Mouse (Mus musculus): ENCODE data around the gene Rps19. TPM values are rescaled to one million over a fixed set of nuclear protein-coding genes. Genes with fewer than 3 reads are reported as not detected.
"Not testable (repeated sequence)": the region's sequence is repeated elsewhere in the genome, so short reads cannot be mapped to it uniquely, and the experiment has no call there.

The Rps19 gene
- polyA plus RNA-seq, 1 experiment from 2014 or later = 1,002 TPM

GRCm38 (mm10) chr7:24885468-24886307 lies 1.5 kb downstream of the Rps19 start:
- Histone ChIP-seq H3K27ac (ENCODE audit: low read length) (peak overlapping the region; percentile 98), H3K4me2 (ENCODE audit: low read depth, low read length) (peak overlapping the region; percentile 77), H3K9me3 (replicated peaks; ENCODE audit: control insufficient read depth, low read length) (no peaks in the 10 kb centered on the region), H3K4me1 (ENCODE audit: control insufficient read depth, low read depth, low read length) (peaks cover 34% of the 10 kb centered on the region), H3K4me3 (ENCODE audit: low read depth, low read length) (peak overlapping the region; percentile 79), H3K9ac (ENCODE audit: low read depth, low read length) (peak overlapping the region; percentile 91), H3K27me3 (ENCODE audit: control insufficient read depth, insufficient read depth, low read depth, low read length) (no peaks in the 10 kb centered on the region), H3K36me3 (ENCODE audit: control insufficient read depth, insufficient read depth) (peaks cover 42% of the 10 kb centered on the region)
- WGBS (ENCODE audit: insufficient replicate concordance) = 10% methylated on average over 12 of the region's 12 CpGs
- no peak for ATAC-seq (ENCODE audit: low read depth)

GRCm38 (mm10) chr7:24886308-24886633 lies 2.1 kb downstream of the Rps19 start:
- peaks cover 42% of the 10 kb centered on the region for H3K36me3 ChIP-seq (ENCODE audit: control insufficient read depth, insufficient read depth)
- peaks cover 34% of the 10 kb centered on the region for H3K4me1 ChIP-seq (ENCODE audit: control insufficient read depth, low read depth, low read length)

GRCm38 (mm10) chr7:24887096-24887495 lies 2.9 kb downstream of the Rps19 start:
- WGBS (ENCODE audit: insufficient replicate concordance) = 54% methylated on average over 4 of the region's 4 CpGs
- H3K4me1 ChIP-seq (ENCODE audit: control insufficient read depth, low read depth, low read length) = peaks cover 34% of the 10 kb centered on the region
- H3K27ac ChIP-seq (ENCODE audit: low read length) = peak overlapping the region; percentile 1; the same call in 1 of the 2 replicates
- ATAC-seq (ENCODE audit: low read depth) = no peak
- H3K4me2 ChIP-seq (ENCODE audit: low read depth, low read length) = peak overlapping the region; percentile 77
- H3K9ac ChIP-seq (ENCODE audit: low read depth, low read length) = peak overlapping the region; percentile 1; the same call in 1 of the 2 replicates
- H3K36me3 ChIP-seq (ENCODE audit: control insufficient read depth, insufficient read depth) = peaks cover 42% of the 10 kb centered on the region
- no peaks in the 10 kb centered on the region for H3K9me3 ChIP-seq (replicated peaks; ENCODE audit: control insufficient read depth, low read length)
- H3K4me3 ChIP-seq (ENCODE audit: low read depth, low read length) = 0 out of 2 replicates have a peak overlapping the region, but pooled peaks have one; percentile 12
- no peaks in the 10 kb centered on the region for H3K27me3 ChIP-seq (ENCODE audit: control insufficient read depth, insufficient read depth, low read depth, low read length)

More at GRCm38 (mm10) chr7:24886308-24886633, 2.1 kb downstream of the Rps19 start:
- peak overlapping the region; percentile 98 for H3K27ac ChIP-seq (ENCODE audit: low read length)
- ATAC-seq (ENCODE audit: low read depth) = no peak
- peak overlapping the region; percentile 77 for H3K4me2 ChIP-seq (ENCODE audit: low read depth, low read length)
- H3K9ac ChIP-seq (ENCODE audit: low read depth, low read length) = peak overlapping the region; percentile 91
- 22% methylated on average over 4 of the region's 4 CpGs for WGBS (ENCODE audit: insufficient replicate concordance)
- H3K27me3 ChIP-seq (ENCODE audit: control insufficient read depth, insufficient read depth, low read depth, low read length) = no peaks in the 10 kb centered on the region
- no peaks in the 10 kb centered on the region for H3K9me3 ChIP-seq (replicated peaks; ENCODE audit: control insufficient read depth, low read length)
- peak overlapping the region; percentile 79 for H3K4me3 ChIP-seq (ENCODE audit: low read depth, low read length)

- no peaks in the 10 kb centered on the region for H3K9me3 ChIP-seq (replicated peaks; ENCODE audit: control insufficient read depth, low read length)
- WGBS (ENCODE audit: insufficient replicate concordance) = 73% methylated on average over 6 of the region's 6 CpGs
- ATAC-seq (ENCODE audit: low read depth) = no peak
- no peak overlapping the region for H3K27ac ChIP-seq (ENCODE audit: low read length)
- H3K4me3 ChIP-seq (ENCODE audit: low read depth, low read length) = no peak overlapping the region
- peaks cover 42% of the 10 kb centered on the region for H3K36me3 ChIP-seq (ENCODE audit: control insufficient read depth, insufficient read depth)
- H3K27me3 ChIP-seq (ENCODE audit: control insufficient read depth, insufficient read depth, low read depth, low read length) = no peaks in the 10 kb centered on the region
- no peak overlapping the region for H3K4me2 ChIP-seq (ENCODE audit: low read depth, low read length)
- peaks cover 27% of the 10 kb centered on the region for H3K4me1 ChIP-seq (ENCODE audit: control insufficient read depth, low read depth, low read length)
- H3K9ac ChIP-seq (ENCODE audit: low read depth, low read length) = no peak overlapping the region
These were observed 5.5 kb downstream of the Rps19 start for GRCm38 (mm10) chr7:24889431-24890220.

- Histone ChIP-seq H3K27me3 (ENCODE audit: control insufficient read depth, insufficient read depth, low read depth, low read length) (no peaks in the 10 kb centered on the region), H3K9ac (ENCODE audit: low read depth, low read length) (no peak overlapping the region), H3K4me1 (ENCODE audit: control insufficient read depth, low read depth, low read length) (peaks cover 25% of the 10 kb centered on the region), H3K36me3 (ENCODE audit: control insufficient read depth, insufficient read depth) (peaks cover 42% of the 10 kb centered on the region), H3K4me2 (ENCODE audit: low read depth, low read length) (no peak overlapping the region), H3K9me3 (replicated peaks; ENCODE audit: control insufficient read depth, low read length) (no peaks in the 10 kb centered on the region), H3K4me3 (ENCODE audit: low read depth, low read length) (no peak overlapping the region), H3K27ac (ENCODE audit: low read length) (no peak overlapping the region)
- ATAC-seq (ENCODE audit: low read depth) = peak; percentile 48
- 18% methylated on average over 10 of the region's 10 CpGs for WGBS (ENCODE audit: insufficient replicate concordance)
These were observed 6.4 kb downstream of the Rps19 start for GRCm38 (mm10) chr7:24890281-24891216.

GRCm38 (mm10) chr7:24891241-24892124 lies 7.3 kb downstream of the Rps19 start:
- WGBS (ENCODE audit: insufficient replicate concordance) = 56% methylated on average over 3 of the region's 3 CpGs
- Histone ChIP-seq H3K4me1 (ENCODE audit: control insufficient read depth, low read depth, low read length) (peaks cover 15% of the 10 kb centered on the region), H3K36me3 (ENCODE audit: control insufficient read depth, insufficient read depth) (peaks cover 37% of the 10 kb centered on the region), H3K9me3 (replicated peaks; ENCODE audit: control insufficient read depth, low read length) (no peaks in the 10 kb centered on the region), H3K27me3 (ENCODE audit: control insufficient read depth, insufficient read depth, low read depth, low read length) (no peaks in the 10 kb centered on the region), H3K9ac (ENCODE audit: low read depth, low read length) (no peak overlapping the region), H3K27ac (ENCODE audit: low read length) (no peak overlapping the region), H3K4me2 (ENCODE audit: low read depth, low read length) (no peak overlapping the region), H3K4me3 (ENCODE audit: low read depth, low read length) (no peak overlapping the region)
- no peak for ATAC-seq (ENCODE audit: low read depth)

- Histone ChIP-seq H3K27me3 (ENCODE audit: control insufficient read depth, insufficient read depth, low read depth, low read length) (no peaks in the 10 kb centered on the region), H3K9ac (ENCODE audit: low read depth, low read length) (no peak overlapping the region), H3K4me2 (ENCODE audit: low read depth, low read length) (no peak overlapping the region), H3K9me3 (replicated peaks; ENCODE audit: control insufficient read depth, low read length) (no peaks in the 10 kb centered on the region), H3K27ac (ENCODE audit: low read length) (no peak overlapping the region), H3K4me3 (ENCODE audit: low read depth, low read length) (no peak overlapping the region), H3K36me3 (ENCODE audit: control insufficient read depth, insufficient read depth) (peaks cover 32% of the 10 kb centered on the region), H3K4me1 (ENCODE audit: control insufficient read depth, low read depth, low read length) (peaks cover 9% of the 10 kb centered on the region)
- WGBS (ENCODE audit: insufficient replicate concordance) = 61% methylated on average over 2 of the region's 2 CpGs
- no peak for ATAC-seq (ENCODE audit: low read depth)
These were observed 8.0 kb downstream of the Rps19 start for GRCm38 (mm10) chr7:24892125-24892583.

GRCm38 (mm10) chr7:24895749-24896148 lies 11.6 kb downstream of the Rps19 start:
- not testable (repeated sequence) for H3K27ac ChIP-seq (ENCODE audit: low read length); H3K27me3 ChIP-seq (ENCODE audit: control insufficient read depth, insufficient read depth, low read depth, low read length); H3K9me3 ChIP-seq (replicated peaks; ENCODE audit: control insufficient read depth, low read length); H3K4me1 ChIP-seq (ENCODE audit: control insufficient read depth, low read depth, low read length); H3K9ac ChIP-seq (ENCODE audit: low read depth, low read length); H3K4me3 ChIP-seq (ENCODE audit: low read depth, low read length); H3K4me2 ChIP-seq (ENCODE audit: low read depth, low read length); H3K36me3 ChIP-seq (ENCODE audit: control insufficient read depth, insufficient read depth); ATAC-seq (ENCODE audit: low read depth)
- 69% methylated on average over 2 of the region's 2 CpGs for WGBS (ENCODE audit: insufficient replicate concordance)
